Mouse (Mus musculus) kidney, postnatal 0 days (tissue): Measurements from ENCODE around the gene Arhgdib. TPM values are rescaled to one million over a fixed set of nuclear protein-coding genes. Genes with fewer than 3 reads are reported as not detected.
A peak's percentile ranks its signal among the peaks of the same experiment; 100 is the strongest.

Experiments used
- ATAC-seq: fragments of 200-750 bp; cut with Nextera tagmentation; replicated peaks from 2 replicates; pipeline ENCODE4 v1.8.0; 2017; ENCODE audit warnings: low read depth, moderate number of reproducible peaks, moderate TSS enrichment, moderate library complexity; ENCODE audit not compliant: low FRiP score
- DNase-seq: peaks from one replicate; pipeline ENCODE4 v3.0.0-alpha.2; 2016; ENCODE audit warnings: low spot score
- H3K27ac ChIP-seq: fragments of 300-500 bp; sonication (generic); 2 replicates; pipeline ENCODE4 v1.5.1; 2014; ENCODE audit warnings: mild to moderate bottlenecking
- H3K27me3 ChIP-seq: fragments of 300-500 bp; sonication (generic); 2 replicates; pipeline ENCODE4 v1.6.1; 2014; ENCODE audit warnings: low read length, mixed read lengths; ENCODE audit not compliant: insufficient read depth
- H3K36me3 ChIP-seq: fragments of 300-500 bp; sonication (generic); 2 replicates; pipeline ENCODE4 v1.6.1; 2014; ENCODE audit warnings: low read length, mixed read lengths; ENCODE audit not compliant: insufficient read depth
- H3K4me1 ChIP-seq: fragments of 300-500 bp; sonication (generic); replicated peaks from 2 replicates; pipeline ENCODE4 v1.6.1; 2014; ENCODE audit warnings: antibody characterized with exemption, low read length, mixed read lengths; ENCODE audit not compliant: insufficient read depth
- H3K4me2 ChIP-seq: fragments of 300-500 bp; sonication (generic); 2 replicates; pipeline ENCODE4 v1.6.1; 2014; ENCODE audit warnings: mild to moderate bottlenecking, low read length, moderate library complexity, mixed read lengths
- H3K4me3 ChIP-seq: fragments of 300-500 bp; sonication (generic); replicated peaks from 2 replicates; pipeline ENCODE4 v1.5.1; 2014; ENCODE audit warnings: low read depth, low read length
- H3K9ac ChIP-seq: fragments of 300-500 bp; sonication (generic); 2 replicates; pipeline ENCODE4 v1.6.1; 2014; ENCODE audit warnings: low read depth, low read length
- H3K9me3 ChIP-seq: fragments of 300-500 bp; sonication (generic); replicated peaks from 2 replicates; pipeline ENCODE4 v1.6.1; 2016; ENCODE audit warnings: low read length, inconsistent platforms, mixed read lengths
- CTCF ChIP-seq: IDR thresholded peaks from 2 replicates; pipeline ENCODE4 v1.5.1; 2016; ENCODE audit warnings: antibody characterized with exemption, low read depth, mild to moderate bottlenecking, moderate library complexity
- WGBS: fragments of 180-500 bp; shearing (Covaris S2); extraction: QIAGEN DNeasy Blood & Tissue Kit; methylation state at CpG from one replicate; pipeline ENCODE4 v1.1.7; 2014; 5-methylcytosine and 5-hydroxymethylcytosine counted together
- polyA plus RNA-seq: library from polyadenylated mRNA; unstranded; fragments of >200 nt; fragmentation: Nextera tagmentation; extraction: Ambion mirVana; gene quantifications from 2 replicates; pipeline ENCODE4 v1.2.1, GENCODE M21; 2015

Gene Arhgdib
- polyA plus RNA-seq, 1 experiment from 2014 or later = 106 TPM

DNA sequence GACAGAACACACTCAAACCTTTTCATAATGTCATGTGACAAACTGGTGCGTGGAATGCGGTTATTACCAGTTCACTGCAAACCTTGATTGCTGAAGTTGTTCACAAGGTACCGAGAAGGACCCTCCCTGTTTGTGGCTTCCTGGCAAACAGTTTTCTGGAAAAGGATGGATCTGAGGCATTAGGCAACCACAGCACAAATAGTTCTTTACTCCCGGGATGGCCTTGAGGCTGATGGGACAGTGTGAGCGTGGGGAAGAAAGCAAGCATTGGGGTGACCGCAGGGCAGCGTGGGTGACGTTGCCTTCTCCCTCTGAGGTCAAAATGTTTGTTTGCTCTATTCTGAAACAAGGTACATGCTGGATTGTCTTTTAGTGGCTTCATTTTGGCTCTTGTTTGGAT lies 13.0 kb upstream of the Arhgdib start:
- WGBS = 79% methylated on average over 8 of the region's 8 CpGs
- DNase-seq (no peak), ATAC-seq (no peak)
- H3K27ac ChIP-seq = no peak overlapping the region
- H3K4me3 ChIP-seq = no peak overlapping the region
- TF ChIP-seq CTCF = no peak
- no peak overlapping the region for H3K4me2 ChIP-seq
- no peaks in the 10 kb centered on the region for H3K27me3 ChIP-seq
- no peak overlapping the region for H3K9ac ChIP-seq
- H3K36me3 ChIP-seq = no peaks in the 10 kb centered on the region
- H3K9me3 ChIP-seq = no peaks in the 10 kb centered on the region
- peaks cover 18% of the 10 kb centered on the region; the same call in 1 of the 2 replicates for H3K4me1 ChIP-seq

DNA sequence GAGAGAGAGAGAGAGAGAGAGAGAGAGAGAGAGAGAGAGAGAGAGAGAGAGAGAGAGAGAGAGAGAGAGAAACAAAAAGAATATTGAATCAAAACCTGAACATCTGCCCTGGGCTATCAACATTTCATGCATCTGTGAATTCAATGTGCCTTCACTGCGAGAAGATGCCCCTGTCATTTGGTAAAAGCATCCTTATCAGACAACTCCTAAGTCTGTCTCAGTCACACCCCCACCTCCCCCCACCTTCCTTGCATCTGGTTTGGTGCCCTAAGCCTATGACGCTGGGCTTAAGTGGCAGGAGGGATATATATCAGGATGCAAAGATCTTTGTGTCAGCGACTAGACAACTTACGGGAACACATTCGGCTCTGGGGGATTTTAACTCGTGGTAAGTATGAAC lies 12.5 kb upstream of the Arhgdib start:
- Histone ChIP-seq H3K9ac (no peak overlapping the region), H3K36me3 (no peaks in the 10 kb centered on the region), H3K27ac (no peak overlapping the region), H3K4me2 (no peak overlapping the region), H3K27me3 (no peaks in the 10 kb centered on the region), H3K9me3 (no peaks in the 10 kb centered on the region), H3K4me1 (peaks cover 13% of the 10 kb centered on the region; the same call in 1 of the 2 replicates), H3K4me3 (no peak overlapping the region)
- no peak for ATAC-seq
- 66% methylated on average over 6 of the region's 6 CpGs for WGBS
- DNase-seq = no peak
- TF ChIP-seq CTCF = no peak

DNA sequence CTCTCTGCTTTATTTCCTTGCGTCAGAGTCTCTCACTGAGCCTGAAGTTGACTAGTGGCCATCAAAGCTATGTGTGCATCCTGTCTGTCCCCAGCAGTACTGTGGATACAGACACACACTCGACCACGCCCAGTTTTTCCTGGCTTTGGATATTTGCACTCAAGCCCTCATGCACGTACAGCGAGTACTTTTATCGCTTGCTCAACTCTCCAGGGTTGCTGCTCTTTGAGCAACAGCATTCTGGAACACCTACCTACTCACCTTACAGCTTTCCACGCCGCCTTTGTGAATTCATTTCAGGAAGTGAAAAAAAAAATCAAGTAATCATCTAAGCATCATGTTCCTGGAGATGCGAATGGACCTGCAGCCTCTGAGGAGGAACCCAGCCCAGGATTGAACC lies 11.2 kb upstream of the Arhgdib start:
- Histone ChIP-seq H3K4me2 (no peak overlapping the region), H3K36me3 (no peaks in the 10 kb centered on the region), H3K27ac (no peak overlapping the region), H3K9ac (no peak overlapping the region), H3K4me3 (no peak overlapping the region), H3K4me1 (peaks cover 12% of the 10 kb centered on the region; the same call in 1 of the 2 replicates), H3K27me3 (no peaks in the 10 kb centered on the region), H3K9me3 (no peaks in the 10 kb centered on the region)
- 91% methylated on average over 9 of the region's 9 CpGs for WGBS
- DNase-seq (no peak), ATAC-seq (no peak)
- TF ChIP-seq CTCF = no peak

GRCm38 (mm10) chr6:136950171-136950570 lies 8.5 kb upstream of the Arhgdib start:
- no peak overlapping the region for H3K4me3 ChIP-seq
- H3K36me3 ChIP-seq = no peaks in the 10 kb centered on the region
- DNase-seq = no peak
- H3K27ac ChIP-seq = no peak overlapping the region
- 0 out of 2 replicates have a peak, but pooled peaks cover 4% of the 10 kb centered on the region for H3K4me1 ChIP-seq
- H3K9ac ChIP-seq = no peak overlapping the region
- no peak for TF ChIP-seq CTCF
- H3K9me3 ChIP-seq = no peaks in the 10 kb centered on the region
- no peaks in the 10 kb centered on the region for H3K27me3 ChIP-seq
- WGBS = 93% methylated on average over 2 of the region's 2 CpGs
- no peak overlapping the region for H3K4me2 ChIP-seq
- ATAC-seq = no peak

GRCm38 (mm10) chr6:136947716-136948115 lies 6.0 kb upstream of the Arhgdib start:
- Histone ChIP-seq H3K27me3 (no peaks in the 10 kb centered on the region), H3K4me3 (no peak overlapping the region), H3K4me1 (no peaks in the 10 kb centered on the region), H3K9ac (no peak overlapping the region), H3K36me3 (no peaks in the 10 kb centered on the region), H3K4me2 (no peak overlapping the region), H3K9me3 (no peaks in the 10 kb centered on the region), H3K27ac (no peak overlapping the region)
- DNase-seq (no peak), ATAC-seq (no peak)
- WGBS = 50% methylated on average over 4 of the region's 4 CpGs
- TF ChIP-seq CTCF = no peak

GRCm38 (mm10) chr6:136946943-136947342 lies 5.2 kb upstream of the Arhgdib start:
- Histone ChIP-seq H3K27me3 (no peaks in the 10 kb centered on the region), H3K36me3 (no peaks in the 10 kb centered on the region), H3K9ac (no peak overlapping the region), H3K4me1 (no peaks in the 10 kb centered on the region), H3K4me2 (no peak overlapping the region), H3K4me3 (no peak overlapping the region), H3K27ac (no peak overlapping the region), H3K9me3 (no peaks in the 10 kb centered on the region)
- WGBS = 56% methylated on average over 9 of the region's 9 CpGs
- DNase-seq (no peak), ATAC-seq (0 out of 2 replicates have a peak, but pooled peaks have one; percentile 54)
- TF ChIP-seq CTCF = no peak

GRCm38 (mm10) chr6:136946241-136946640 lies 4.5 kb upstream of the Arhgdib start:
- no peak for ATAC-seq

More at GRCm38 (mm10) chr6:136946241-136946640, 4.5 kb upstream of the Arhgdib start:
- no peak overlapping the region for H3K4me2 ChIP-seq
- no peak for DNase-seq
- H3K9me3 ChIP-seq = no peaks in the 10 kb centered on the region
- H3K4me1 ChIP-seq = no peaks in the 10 kb centered on the region
- no peak overlapping the region for H3K9ac ChIP-seq
- no peak overlapping the region for H3K27ac ChIP-seq
- TF ChIP-seq CTCF = no peak
- no peaks in the 10 kb centered on the region for H3K27me3 ChIP-seq
- WGBS = 55% methylated on average over 5 of the region's 5 CpGs
- H3K36me3 ChIP-seq = no peaks in the 10 kb centered on the region
- H3K4me3 ChIP-seq = no peak overlapping the region
